ENCODE assay signal across 24 mouse cellular contexts in the genomic region with DNA sequence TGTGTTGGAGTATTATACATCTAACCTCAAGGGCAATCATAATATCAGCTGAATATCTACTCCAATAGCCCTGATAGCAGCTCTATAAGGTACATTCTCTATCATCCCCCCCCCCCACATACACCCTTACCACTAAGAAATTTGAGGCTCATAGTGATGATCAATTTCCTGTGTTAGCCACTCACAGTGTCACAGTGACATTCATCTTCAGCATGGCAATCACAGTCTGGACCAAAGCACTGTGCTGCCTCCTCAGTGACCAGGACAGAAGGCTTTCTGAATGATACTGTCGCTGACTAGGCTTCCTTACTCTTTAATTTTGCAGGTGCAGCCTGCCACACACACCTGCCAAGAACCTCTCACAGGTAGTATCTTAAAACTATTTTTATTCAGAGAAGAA. TPM values are rescaled to one million over a fixed set of nuclear protein-coding genes. Genes with fewer than 3 reads are reported as not detected.
"Had no signal": no experiment of that assay in that cellular context is flagged by ENCODE, and none has a peak within 500 bp of the region (broad histone marks: within the 10 kb centered on the region; RNA-seq: fewer than 3 reads in every experiment).

No protein-coding gene starts in this region.

- H3K4me2 ChIP-seq: limb, embryonic 13.5 days; lung, embryonic 14.5 days; midbrain, embryonic 13.5 days; neural tube, embryonic 12.5 days; neural tube, embryonic 15.5 days had no signal

- ATAC-seq: intestine, postnatal 0 days; lung, postnatal 0 days; midbrain, embryonic 13.5 days had no signal

- H3K9ac ChIP-seq: limb, embryonic 13.5 days; lung, embryonic 14.5 days; midbrain, embryonic 13.5 days; neural tube, embryonic 12.5 days; neural tube, embryonic 15.5 days had no signal

- H3K9me3 ChIP-seq: limb, embryonic 10.5 days; limb, embryonic 13.5 days; midbrain, embryonic 13.5 days; neural tube, embryonic 12.5 days; neural tube, embryonic 15.5 days had no signal

- DNase-seq: kidney, adult 2 months; kidney, postnatal 25 days; layer of hippocampus, adult 9-11 months; lung, embryonic 14.5 days; right cerebral cortex, adult 18-20 months; right cerebral cortex, postnatal 14 days; right cerebral cortex, postnatal 4 days; thymus, adult 2 months; thymus, postnatal 14 days; thymus, postnatal 4 days had no signal

- H3K4me1 ChIP-seq: midbrain, embryonic 13.5 days; neural tube, embryonic 12.5 days; neural tube, embryonic 15.5 days had no signal

- H3K27ac ChIP-seq: kidney, postnatal 0 days; layer of hippocampus, adult 2 months; limb, embryonic 10.5 days; macrophage; midbrain, embryonic 13.5 days; neural tube, embryonic 12.5 days; neural tube, embryonic 15.5 days; stomach, postnatal 0 days had no signal

- H3K27me3 ChIP-seq: limb, embryonic 13.5 days; midbrain, embryonic 13.5 days; neural tube, embryonic 12.5 days; neural tube, embryonic 15.5 days had no signal

- H3K4me3 ChIP-seq: layer of hippocampus, adult 2 months; limb, embryonic 10.5 days; limb, embryonic 13.5 days; midbrain, embryonic 13.5 days; neural tube, embryonic 12.5 days; neural tube, embryonic 15.5 days had no signal

- H3K36me3 ChIP-seq: limb, embryonic 10.5 days; limb, embryonic 13.5 days; midbrain, embryonic 13.5 days; neural tube, embryonic 12.5 days; neural tube, embryonic 15.5 days had no signal

RNA-seq across cellular contexts. Expression of gene Aknad1, which starts 16.7 kb away (rescaled TPM):
- polyA plus RNA-seq: kidney, adult 2 months; kidney, embryonic 14.5 days; kidney, postnatal 0 days; liver, adult 2 months; macrophage; midbrain, embryonic 13.5 days; midbrain, postnatal 0 days had no signal
